Mouse (Mus musculus) ES-E14 (cell line): ENCODE measurements around the gene Kifc3. TPM values are rescaled to one million over a fixed set of nuclear protein-coding genes. Genes with fewer than 3 reads are reported as not detected.

Experiments
- DNase-seq: peaks from one replicate; pipeline ENCODE4 v3.0.0-alpha.2; 2013; ENCODE audit warnings: low read depth, low spot score
- H3K27ac ChIP-seq: 2 replicates; pipeline ENCODE4 v1.5.1; 2012; ENCODE audit warnings: low read depth, mild to moderate bottlenecking, low read length, moderate library complexity, mixed read lengths; ENCODE audit not compliant: poor library complexity, insufficient read depth, severe bottlenecking
- H3K36me3 ChIP-seq: 2 replicates; pipeline ENCODE4 v1.6.1; 2012; ENCODE audit warnings: mild to moderate bottlenecking, low read length, moderate library complexity, mixed read lengths; ENCODE audit not compliant: control insufficient read depth, poor library complexity, insufficient read depth, severe bottlenecking
- H3K4me1 ChIP-seq, 2 experiments: fragments of 150-350 bp in 1 of 2; sonication (generic) in 1 of 2; 2 replicates each; pipeline ENCODE4 v1.6.1; 2012; ENCODE audit warnings: low read length in 2 of 2, mild to moderate bottlenecking in 1 of 2, mixed read lengths in 1 of 2; ENCODE audit not compliant: control insufficient read depth in 2 of 2, insufficient read depth in 2 of 2, poor library complexity in 1 of 2
- H3K4me3 ChIP-seq, 2 experiments: fragments of 150-350 bp in 1 of 2; sonication (generic) in 1 of 2; 2 replicates each; pipeline ENCODE4 v1.5.1; 2012; ENCODE audit warnings: low read length in 2 of 2, low read depth in 1 of 2, mild to moderate bottlenecking in 1 of 2, mixed read lengths in 1 of 2; ENCODE audit not compliant: insufficient read depth in 1 of 2, poor library complexity in 1 of 2, severe bottlenecking in 1 of 2
- H3K9ac ChIP-seq: 2 replicates; pipeline ENCODE4 v1.6.1; 2012; ENCODE audit warnings: low read depth, mild to moderate bottlenecking, low read length, mixed read lengths; ENCODE audit not compliant: poor library complexity, insufficient read depth, severe bottlenecking
- H3K9me3 ChIP-seq: fragments of 150-350 bp; sonication (generic); 2 replicates; pipeline ENCODE4 v1.6.1; 2012; ENCODE audit warnings: low read depth, mild to moderate bottlenecking, low read length; ENCODE audit not compliant: control insufficient read depth, insufficient read depth
- CHD2 ChIP-seq: IDR thresholded peaks from 2 replicates; pipeline ENCODE4 v1.6.1; 2014; ENCODE audit warnings: mild to moderate bottlenecking, low read depth, low read length, inconsistent platforms
- HCFC1 ChIP-seq: IDR thresholded peaks from 2 replicates; pipeline ENCODE4 v1.6.1; 2012; ENCODE audit warnings: low read length, inconsistent platforms, borderline replicate concordance; ENCODE audit not compliant: insufficient read depth
- MAFK ChIP-seq: IDR thresholded peaks from 2 replicates; pipeline ENCODE4 v1.6.1; 2014; ENCODE audit warnings: mild to moderate bottlenecking, low read depth, low read length, inconsistent platforms; ENCODE audit not compliant: insufficient read depth
- ZC3H11A ChIP-seq: IDR thresholded peaks from 2 replicates; pipeline ENCODE4 v1.6.1; 2012; ENCODE audit warnings: low read depth, mild to moderate bottlenecking, inconsistent platforms, low read length, borderline replicate concordance
- ZNF384 ChIP-seq: IDR thresholded peaks from 2 replicates; pipeline ENCODE4 v1.6.1; 2012; ENCODE audit warnings: low read depth, low read length, inconsistent platforms
- in situ Hi-C, 2 experiments: fragments of 600-800 bp; cut with MboI; formaldehyde crosslinking; loops; one replicate each; pipeline ENCODE4 v1.15.1; 2025; ENCODE audit warnings: low sequenced_read_pairs in 2 of 2, inconsistent platforms in 1 of 2; ENCODE audit not compliant: unreplicated experiment in 2 of 2
- total RNA-seq: library from RNA; depleted of rRNA; stranded (reverse); fragments of 300-350 nt; gene quantifications from 2 replicates; pipeline ENCODE4 v1.2.3, GENCODE M21; 2012

The Kifc3 gene
- total RNA-seq, 1 experiment: 45.6 TPM

- in situ Hi-C loops: no loop called here
- H3K4me3 ChIP-seq: peak overlapping the region; percentile 76 to 80
- TF ChIP-seq HCFC1 (no peak), MAFK (no peak), ZC3H11A (no peak), CHD2 (no peak)
- peak overlapping the region; percentile 22; the same call in 1 of the 2 replicates for H3K9ac ChIP-seq
- peak; percentile 42 for DNase-seq
- H3K36me3 ChIP-seq: no peaks in the 10 kb centered on the region
- H3K9me3 ChIP-seq: no peaks in the 10 kb centered on the region
- H3K4me1 ChIP-seq: peaks cover 20 to 47% of the 10 kb centered on the region in 2 experiments
- peak overlapping the region; percentile 38; the same call in 1 of the 2 replicates for H3K27ac ChIP-seq
Measured at GRCm38 (mm10) chr8:95142985-95143804, 59.4 kb downstream of the Kifc3 start.

- DNase-seq: no peak
- Histone ChIP-seq H3K4me3 (peak overlapping the region; percentile 76 to 80), H3K9me3 (no peaks in the 10 kb centered on the region), H3K9ac (peak overlapping the region; percentile 68), H3K27ac (no peak overlapping the region; the same call in 1 of the 2 replicates), H3K4me1 (peaks cover 20 to 51% of the 10 kb centered on the region in 2 experiments), H3K36me3 (no peaks in the 10 kb centered on the region)
- TF ChIP-seq ZC3H11A (no peak), ZNF384 (no peak), CHD2 (no peak), MAFK (no peak), HCFC1 (no peak)
- in situ Hi-C loops: no loop called here
Measured at GRCm38 (mm10) chr8:95142075-95142831, 60.4 kb downstream of the Kifc3 start.

DNA sequence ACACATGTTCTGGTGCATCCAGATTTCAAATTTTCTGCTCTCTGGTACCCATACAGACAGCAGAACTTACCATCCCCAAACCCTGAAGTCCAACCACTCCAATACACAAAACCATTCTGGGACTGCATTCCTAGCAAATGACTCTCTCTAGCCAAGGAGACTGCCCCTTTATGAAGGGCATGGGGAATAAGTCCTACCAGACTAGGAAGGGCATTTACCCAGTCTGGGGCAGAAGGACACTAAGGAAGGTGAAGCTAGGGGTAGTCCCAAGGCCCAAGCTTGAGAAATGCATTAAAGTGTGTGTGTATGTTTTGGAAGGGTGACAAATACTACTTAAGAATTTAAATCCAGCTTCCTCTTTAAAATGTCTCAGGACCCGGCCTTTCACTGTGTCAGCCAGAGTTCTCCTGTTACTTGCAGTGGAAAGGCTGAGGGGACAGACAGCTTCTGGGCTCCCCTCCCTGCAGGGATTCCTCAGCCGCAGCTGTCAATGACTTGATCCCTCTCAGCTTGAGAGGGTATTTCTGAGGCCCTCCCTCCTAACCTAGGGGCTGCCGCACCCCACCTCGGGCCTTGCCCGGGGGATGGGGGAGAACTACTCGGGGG, 61.0 kb downstream of the Kifc3 start:
- Histone ChIP-seq H3K4me1 (peaks cover 20 to 53% of the 10 kb centered on the region in 2 experiments), H3K9me3 (no peaks in the 10 kb centered on the region), H3K27ac (no peak overlapping the region), H3K36me3 (no peaks in the 10 kb centered on the region), H3K4me3 (peak overlapping the region; percentile 76 to 80), H3K9ac (peak overlapping the region; percentile 68)
- in situ Hi-C loops: no loop called here
- TF ChIP-seq MAFK (no peak), ZC3H11A (no peak), HCFC1 (no peak), CHD2 (no peak), ZNF384 (no peak)
- no peak for DNase-seq

GRCm38 (mm10) chr8:95141026-95141425, 61.6 kb downstream of the Kifc3 start:
- Histone ChIP-seq H3K9ac (no peak overlapping the region), H3K27ac (no peak overlapping the region), H3K4me3 (no peak overlapping the region), H3K4me1 (peaks cover 22 to 51% of the 10 kb centered on the region in 2 experiments), H3K9me3 (no peaks in the 10 kb centered on the region), H3K36me3 (no peaks in the 10 kb centered on the region)
- no peak for DNase-seq
- in situ Hi-C loops: no loop called here
- TF ChIP-seq MAFK (no peak), HCFC1 (no peak), ZNF384 (no peak), ZC3H11A (no peak), CHD2 (no peak)
